Mouse (Mus musculus): ENCODE measurements at regions not wholly inside any gene's neighbourhood (a gene's known extent, or its start where the extent isn't known, plus 50 kb on each side); places are given as distances from the start of the nearest gene placed in this dataset.
A peak's percentile ranks its signal among the peaks of the same experiment; 100 is the strongest.

DNA sequence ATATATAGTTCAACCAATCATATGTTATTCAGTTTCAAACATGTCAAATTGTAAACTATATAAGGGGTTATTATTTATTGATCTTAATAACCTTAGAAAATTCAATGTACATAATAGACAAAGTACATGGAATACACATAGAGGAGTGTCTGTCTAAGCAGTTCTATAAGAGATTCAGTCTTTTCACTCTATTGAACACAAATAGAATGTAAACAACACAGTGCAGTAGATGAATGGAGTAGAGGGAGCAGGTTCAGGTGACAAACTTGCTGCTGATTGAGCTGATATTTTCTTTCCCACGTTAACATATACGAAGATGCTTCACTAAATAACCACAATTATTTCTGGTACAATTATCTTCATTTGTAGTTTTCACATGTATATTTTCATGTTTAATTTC is 1098.6 kb upstream of the Foxg1 start:
- no peak overlapping the region for H3K27ac ChIP-seq (ENCODE audit: low read depth, low read length)
- H3K9me3 ChIP-seq (ENCODE audit: control insufficient read depth, low read length), result no peaks in the 10 kb centered on the region
- 83% methylated on average over 2 of the region's 2 CpGs for WGBS
- H3K4me2 ChIP-seq (ENCODE audit: low read depth, low read length), result no peak overlapping the region
- H3K4me3 ChIP-seq (ENCODE audit: low read depth, low read length), result no peak overlapping the region
- no peak for ATAC-seq (ENCODE audit: low read depth)
- no peaks in the 10 kb centered on the region for H3K36me3 ChIP-seq (ENCODE audit: control insufficient read depth, insufficient read depth, low read length)
- H3K27me3 ChIP-seq (ENCODE audit: control insufficient read depth, insufficient read depth, low read length), result no peaks in the 10 kb centered on the region
- H3K4me1 ChIP-seq (ENCODE audit: control insufficient read depth, insufficient read depth, low read length), result no peaks in the 10 kb centered on the region
- H3K9ac ChIP-seq (replicated peaks; ENCODE audit: low read depth, low read length), result no peak overlapping the region

DNA sequence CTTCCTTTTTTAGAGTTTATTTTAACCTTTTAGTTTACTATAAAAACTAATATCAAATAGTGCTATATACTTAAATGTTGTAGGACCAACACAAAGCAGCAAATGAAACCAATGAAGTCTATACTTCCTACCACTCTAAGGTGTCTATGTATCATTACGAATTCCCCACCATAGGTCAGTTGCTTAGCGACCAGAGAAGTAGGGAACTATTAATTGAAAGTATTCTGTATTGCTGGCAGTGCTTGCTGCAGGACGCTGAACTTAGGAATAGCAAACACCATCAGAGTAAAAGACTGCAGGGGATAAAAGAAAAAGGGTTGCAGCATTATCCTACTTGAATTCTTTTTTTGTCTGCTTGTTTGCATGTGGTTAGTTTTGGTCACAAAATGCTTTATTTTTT is 1098.1 kb upstream of the Foxg1 start:
- no peak overlapping the region for H3K9ac ChIP-seq (replicated peaks; ENCODE audit: low read depth, low read length)
- H3K4me2 ChIP-seq (ENCODE audit: low read depth, low read length), result no peak overlapping the region
- no peaks in the 10 kb centered on the region for H3K27me3 ChIP-seq (ENCODE audit: control insufficient read depth, insufficient read depth, low read length)
- no peak overlapping the region for H3K4me3 ChIP-seq (ENCODE audit: low read depth, low read length)
- ATAC-seq (ENCODE audit: low read depth), result peak; percentile 74; the same call in 1 of the 2 replicates
- no peaks in the 10 kb centered on the region for H3K36me3 ChIP-seq (ENCODE audit: control insufficient read depth, insufficient read depth, low read length)
- H3K27ac ChIP-seq (ENCODE audit: low read depth, low read length), result no peak overlapping the region
- no peaks in the 10 kb centered on the region for H3K9me3 ChIP-seq (ENCODE audit: control insufficient read depth, low read length)
- 36% methylated on average over 3 of the region's 3 CpGs for WGBS
- H3K4me1 ChIP-seq (ENCODE audit: control insufficient read depth, insufficient read depth, low read length), result no peaks in the 10 kb centered on the region

DNA sequence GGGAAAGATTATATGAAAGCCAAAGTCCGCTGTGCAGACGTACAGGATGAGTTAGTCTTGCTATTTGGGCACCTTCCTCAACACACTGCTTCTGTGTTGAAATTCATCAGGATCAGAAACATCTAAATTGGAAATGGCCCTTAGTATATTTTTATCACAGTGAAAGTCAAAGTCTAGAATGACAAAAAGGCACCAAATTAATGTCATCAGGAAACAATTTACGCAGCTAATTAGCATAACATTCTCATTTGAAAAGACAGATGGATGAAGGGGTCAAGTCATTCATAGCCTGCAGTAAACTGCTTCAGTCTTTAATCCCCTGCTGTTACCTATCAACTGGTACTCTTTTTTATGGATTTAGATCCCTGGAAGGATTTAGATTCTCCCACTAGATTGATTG is 1092.3 kb upstream of the Foxg1 start:
- H3K4me3 ChIP-seq (ENCODE audit: low read depth, low read length), result no peak overlapping the region
- H3K9ac ChIP-seq (replicated peaks; ENCODE audit: low read depth, low read length), result no peak overlapping the region
- peak; percentile 28; the same call in 1 of the 2 replicates for ATAC-seq (ENCODE audit: low read depth)
- no peak overlapping the region for H3K4me2 ChIP-seq (ENCODE audit: low read depth, low read length)
- H3K4me1 ChIP-seq (ENCODE audit: control insufficient read depth, insufficient read depth, low read length), result no peaks in the 10 kb centered on the region
- WGBS, result 28% methylated on average over 3 of the region's 3 CpGs
- no peaks in the 10 kb centered on the region for H3K36me3 ChIP-seq (ENCODE audit: control insufficient read depth, insufficient read depth, low read length)
- no peaks in the 10 kb centered on the region for H3K9me3 ChIP-seq (ENCODE audit: control insufficient read depth, low read length)
- no peak overlapping the region for H3K27ac ChIP-seq (ENCODE audit: low read depth, low read length)
- no peaks in the 10 kb centered on the region for H3K27me3 ChIP-seq (ENCODE audit: control insufficient read depth, insufficient read depth, low read length)
